Mouse (Mus musculus) heart, embryonic 14.5 days (tissue): ENCODE measurements around the gene Gfpt1. TPM values are rescaled to one million over a fixed set of nuclear protein-coding genes. Genes with fewer than 3 reads are reported as not detected.

Experiments used
- ATAC-seq: fragments of 200-750 bp; cut with Nextera tagmentation; 2 replicates; pipeline ENCODE4 v1.8.0; 2017; ENCODE audit warnings: low read depth, moderate TSS enrichment; ENCODE audit not compliant: insufficient number of reproducible peaks, insufficient read depth, low FRiP score
- H3K27ac ChIP-seq, 2 experiments: fragments of 200-500 bp in 1 of 2; fragments of 300-500 bp in 1 of 2; sonication (generic) in 1 of 2; replicated peaks in 1 of 2; 2 replicates each; pipeline ENCODE4 v1.5.1; 2012 to 2014; ENCODE audit warnings: low read depth in 2 of 2, low read length in 2 of 2, control low read depth in 1 of 2, mild to moderate bottlenecking in 1 of 2, mixed read lengths in 1 of 2; ENCODE audit not compliant: control insufficient read depth in 1 of 2, insufficient read depth in 1 of 2
- H3K27me3 ChIP-seq: fragments of 300-500 bp; sonication (generic); 2 replicates; pipeline ENCODE4 v1.6.1; 2014; ENCODE audit warnings: mild to moderate bottlenecking, low read length, control low read depth; ENCODE audit not compliant: control insufficient read depth, insufficient read depth
- H3K36me3 ChIP-seq: fragments of 300-500 bp; sonication (generic); 2 replicates; pipeline ENCODE4 v1.6.1; 2014; ENCODE audit warnings: mild to moderate bottlenecking, control low read depth, low read length, mixed read lengths; ENCODE audit not compliant: control insufficient read depth, insufficient read depth
- H3K4me1 ChIP-seq, 2 experiments: fragments of 200-500 bp in 1 of 2; fragments of 300-500 bp in 1 of 2; sonication (generic) in 1 of 2; 2 replicates each; pipeline ENCODE4 v1.6.1; 2012 to 2014; ENCODE audit warnings: low read length in 2 of 2, control low read depth in 1 of 2, mixed read lengths in 1 of 2; ENCODE audit not compliant: control insufficient read depth in 2 of 2, insufficient read depth in 2 of 2
- H3K4me2 ChIP-seq: fragments of 300-500 bp; sonication (generic); 2 replicates; pipeline ENCODE4 v1.6.1; 2014; ENCODE audit warnings: mild to moderate bottlenecking, low read length
- H3K4me3 ChIP-seq, 2 experiments: fragments of 200-500 bp in 1 of 2; fragments of 300-500 bp in 1 of 2; sonication (generic) in 1 of 2; 2 replicates each; pipeline ENCODE4 v1.5.1; 2012 to 2014; ENCODE audit warnings: low read length in 2 of 2, mild to moderate bottlenecking in 2 of 2, control low read depth in 1 of 2, low read depth in 1 of 2, moderate library complexity in 1 of 2; ENCODE audit not compliant: control insufficient read depth in 1 of 2, insufficient read depth in 1 of 2
- H3K9ac ChIP-seq: fragments of 300-500 bp; sonication (generic); 2 replicates; pipeline ENCODE4 v1.6.1; 2014; ENCODE audit warnings: mild to moderate bottlenecking, low read length
- H3K9me3 ChIP-seq: fragments of 300-500 bp; sonication (generic); 2 replicates; pipeline ENCODE4 v1.6.1; 2016; ENCODE audit warnings: low read length, control low read depth; ENCODE audit not compliant: control insufficient read depth
- WGBS: fragments of 180-500 bp; shearing (Covaris S2); extraction: QIAGEN DNeasy Blood & Tissue Kit; methylation state at CpG from one replicate; pipeline ENCODE4 v1.1.7; 2014; 5-methylcytosine and 5-hydroxymethylcytosine counted together
- polyA plus RNA-seq: library from polyadenylated mRNA; unstranded; fragments of >200 nt; fragmentation: Nextera tagmentation; extraction: Ambion mirVana; gene quantifications from 2 replicates; pipeline ENCODE4 v1.2.1, GENCODE M21; 2014

The Gfpt1 gene
- polyA plus RNA-seq, 1 experiment from 2014 or later, result 12.3 TPM

DNA sequence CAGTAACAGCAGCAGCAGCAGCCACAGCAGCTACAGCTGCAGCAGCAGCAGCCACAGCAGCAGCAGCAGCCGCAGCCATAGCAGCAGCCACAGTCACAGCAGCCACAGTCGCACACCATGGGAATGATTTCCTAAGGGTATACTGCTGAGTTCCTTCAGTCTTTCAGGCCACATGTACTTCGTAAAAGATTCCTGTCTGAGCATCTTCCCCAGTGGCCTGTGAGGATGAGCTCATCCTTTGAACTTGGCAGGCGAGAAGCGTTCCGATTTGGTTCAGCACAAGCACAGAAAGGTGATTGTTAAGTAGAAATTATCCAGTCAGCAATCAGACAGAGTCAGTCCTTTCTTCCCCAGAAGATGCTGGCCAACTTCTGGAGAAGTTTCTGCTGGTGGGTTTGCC, 69.5 kb downstream of the Gfpt1 start:
- no peak for ATAC-seq
- Histone ChIP-seq H3K36me3 (no peaks in the 10 kb centered on the region), H3K9ac (no peak overlapping the region), H3K27me3 (no peaks in the 10 kb centered on the region), H3K4me3 (no peak overlapping the region), H3K4me1 (no peaks in the 10 kb centered on the region; a peak in 1 of 4 replicates), H3K27ac (peak overlapping the region; percentile 20 to 24; a peak in 1 of 4 replicates), H3K4me2 (no peak overlapping the region), H3K9me3 (no peaks in the 10 kb centered on the region)
- 73% methylated on average over 6 of the region's 6 CpGs for WGBS

DNA sequence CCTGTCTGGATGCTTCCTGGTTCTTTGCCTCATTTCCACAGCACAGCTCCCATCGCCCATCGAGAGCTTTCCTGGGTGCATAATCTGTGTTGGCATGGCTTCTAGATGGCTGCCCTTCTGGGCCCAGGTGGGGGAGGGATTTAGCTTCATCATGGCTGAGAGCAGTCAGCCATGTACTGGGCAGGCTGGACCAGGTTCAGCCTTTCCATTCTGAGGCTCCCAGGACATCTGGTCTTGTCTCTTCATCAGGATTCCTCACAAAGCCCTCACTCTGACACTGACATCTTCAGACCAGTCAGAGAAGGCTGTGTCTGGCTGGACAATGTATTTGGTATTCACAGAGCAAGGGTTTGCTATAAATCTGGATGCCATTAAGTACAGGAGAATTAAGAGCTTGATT, 73.3 kb downstream of the Gfpt1 start:
- Histone ChIP-seq H3K36me3 (no peaks in the 10 kb centered on the region), H3K9ac (no peak overlapping the region), H3K4me3 (no peak overlapping the region), H3K4me2 (no peak overlapping the region), H3K27me3 (no peaks in the 10 kb centered on the region), H3K9me3 (peaks cover 2% of the 10 kb centered on the region; the same call in 1 of the 2 replicates), H3K27ac (no peak overlapping the region), H3K4me1 (peaks cover 0 to 5% of the 10 kb centered on the region in 2 experiments; a peak in 1 of 4 replicates)
- 89% methylated on average over 2 of the region's 2 CpGs for WGBS
- no peak for ATAC-seq

DNA sequence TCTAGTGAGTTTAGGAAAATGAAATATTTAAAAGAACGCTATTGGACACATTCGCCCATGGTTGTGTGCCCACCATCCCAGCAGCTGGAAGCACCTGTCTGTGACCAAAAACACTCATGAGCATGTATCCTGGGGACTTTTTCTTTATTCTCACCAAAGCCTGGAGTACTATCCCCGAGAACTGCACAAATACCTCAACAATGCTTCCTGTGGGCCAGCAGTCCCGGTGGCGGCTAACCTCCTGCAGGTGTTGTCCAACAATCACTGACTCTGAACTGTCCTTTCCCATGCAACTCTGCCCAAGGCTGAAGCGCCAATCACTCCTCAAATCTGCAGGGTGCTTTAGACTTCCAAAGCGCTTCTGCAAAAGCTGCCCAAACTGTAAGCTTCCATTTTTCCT, 74.0 kb downstream of the Gfpt1 start:
- H3K4me1 ChIP-seq, result peaks cover 0 to 5% of the 10 kb centered on the region in 2 experiments; a peak in 1 of 4 replicates
- H3K36me3 ChIP-seq, result no peaks in the 10 kb centered on the region
- ATAC-seq, result no peak
- H3K9me3 ChIP-seq, result peaks cover 2% of the 10 kb centered on the region; the same call in 1 of the 2 replicates
- no peak overlapping the region for H3K9ac ChIP-seq
- no peak overlapping the region for H3K27ac ChIP-seq
- WGBS, result 85% methylated on average over 7 of the region's 7 CpGs
- no peak overlapping the region for H3K4me2 ChIP-seq
- no peak overlapping the region for H3K4me3 ChIP-seq
- H3K27me3 ChIP-seq, result no peaks in the 10 kb centered on the region

DNA sequence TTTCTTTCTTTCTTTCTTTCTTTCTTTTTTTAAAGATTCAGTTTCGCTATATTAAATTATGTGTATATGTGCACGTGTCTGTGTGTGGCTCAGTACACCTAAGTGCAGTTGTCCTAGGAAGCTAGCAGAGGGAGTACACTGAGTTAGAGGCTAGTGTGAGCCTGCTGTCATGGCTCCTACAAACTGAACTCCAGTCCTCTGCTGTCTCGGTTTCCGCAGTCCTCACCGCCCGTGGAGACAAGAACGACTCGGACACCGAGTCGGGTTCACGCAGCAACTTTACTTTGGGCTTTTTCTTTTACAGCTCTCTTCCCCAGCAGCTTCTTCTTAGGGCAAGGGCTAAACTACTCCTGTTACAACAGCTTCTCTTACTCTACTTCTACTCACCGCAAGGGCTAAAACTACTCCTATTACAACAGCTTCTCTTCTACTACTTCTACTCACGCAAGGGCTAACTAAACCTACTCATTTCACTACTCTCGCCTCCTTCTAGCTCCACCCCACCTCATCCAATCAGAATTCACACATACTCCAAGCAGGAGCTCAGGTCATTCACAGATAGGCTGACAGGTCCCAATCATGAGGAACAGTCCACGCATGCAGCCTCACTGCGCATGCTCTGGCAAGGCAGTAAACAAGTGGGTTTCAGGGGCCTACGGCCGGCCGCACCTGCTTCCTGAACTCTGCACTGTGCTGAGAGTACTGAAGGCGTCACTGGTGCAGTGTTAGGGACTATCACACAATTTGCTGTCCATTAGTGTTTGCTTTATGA, 76.6 kb downstream of the Gfpt1 start:
- H3K9ac ChIP-seq, result no peak overlapping the region
- peaks cover 0 to 5% of the 10 kb centered on the region in 2 experiments; a peak in 1 of 4 replicates for H3K4me1 ChIP-seq
- WGBS, result 83% methylated on average over 20 of the region's 20 CpGs
- H3K4me3 ChIP-seq, result no peak overlapping the region
- H3K27me3 ChIP-seq, result no peaks in the 10 kb centered on the region
- peaks cover 2% of the 10 kb centered on the region; the same call in 1 of the 2 replicates for H3K9me3 ChIP-seq
- no peak overlapping the region for H3K27ac ChIP-seq
- no peaks in the 10 kb centered on the region for H3K36me3 ChIP-seq
- ATAC-seq, result no peak
- no peak overlapping the region for H3K4me2 ChIP-seq

DNA sequence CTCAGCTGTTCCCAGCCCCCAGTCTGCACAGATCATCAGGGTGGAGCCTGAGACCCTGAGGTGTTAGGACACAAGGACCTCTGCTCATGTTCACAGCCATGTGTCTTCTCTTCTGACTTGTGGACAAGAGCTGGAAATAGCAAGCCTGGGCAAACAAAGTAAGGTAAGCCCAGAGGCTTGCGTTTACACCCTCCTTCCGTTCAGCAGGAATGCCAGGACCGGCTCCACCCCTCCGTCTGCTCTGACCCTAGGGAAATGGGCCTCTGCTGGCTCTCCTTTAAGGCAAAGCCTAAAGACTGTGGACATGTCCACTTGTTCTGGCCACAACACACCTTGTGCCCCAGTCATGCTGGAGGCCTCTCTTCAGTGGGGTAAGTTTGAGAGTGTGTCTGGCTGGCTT, 77.3 kb downstream of the Gfpt1 start:
- no peak overlapping the region for H3K9ac ChIP-seq
- no peak overlapping the region for H3K4me3 ChIP-seq
- 45% methylated on average over 4 of the region's 4 CpGs for WGBS
- no peak overlapping the region for H3K27ac ChIP-seq
- peaks cover 2% of the 10 kb centered on the region; the same call in 1 of the 2 replicates for H3K9me3 ChIP-seq
- no peaks in the 10 kb centered on the region for H3K36me3 ChIP-seq
- H3K4me2 ChIP-seq, result no peak overlapping the region
- no peak for ATAC-seq
- no peaks in the 10 kb centered on the region for H3K27me3 ChIP-seq
- peaks cover 0 to 5% of the 10 kb centered on the region in 2 experiments; a peak in 1 of 4 replicates for H3K4me1 ChIP-seq

GRCm38 (mm10) chr6:87120661-87121060, 78.0 kb downstream of the Gfpt1 start:
- no peak overlapping the region for H3K4me3 ChIP-seq
- H3K4me1 ChIP-seq, result peaks cover 0 to 5% of the 10 kb centered on the region in 2 experiments; a peak in 1 of 4 replicates
- no peaks in the 10 kb centered on the region for H3K36me3 ChIP-seq
- ATAC-seq, result no peak
- H3K9ac ChIP-seq, result no peak overlapping the region
- H3K4me2 ChIP-seq, result no peak overlapping the region
- H3K9me3 ChIP-seq, result peaks cover 2% of the 10 kb centered on the region; the same call in 1 of the 2 replicates
- no peak overlapping the region for H3K27ac ChIP-seq
- WGBS, result 84% methylated on average over 6 of the region's 6 CpGs
- no peaks in the 10 kb centered on the region for H3K27me3 ChIP-seq

DNA sequence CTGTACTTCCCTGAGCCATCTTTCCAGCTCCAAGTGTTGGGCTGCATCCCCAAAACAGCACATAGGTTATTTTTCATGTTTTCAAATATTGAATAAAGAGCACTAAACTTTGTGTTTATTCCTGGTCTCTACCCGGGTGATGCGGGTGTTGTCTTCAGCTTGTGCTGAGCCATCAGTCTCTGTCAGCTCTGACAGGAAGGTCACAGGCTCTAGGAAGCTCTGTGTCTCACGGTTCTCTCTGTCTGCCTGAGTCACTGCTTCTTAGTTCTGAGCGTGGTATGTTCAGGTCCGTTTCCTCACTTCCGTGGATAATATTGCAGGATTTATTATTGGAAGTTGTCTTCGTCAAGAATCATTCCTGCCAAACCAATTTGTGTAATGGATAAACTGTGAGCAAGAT, 79.3 kb downstream of the Gfpt1 start:
- Histone ChIP-seq H3K4me2 (no peak overlapping the region), H3K4me1 (peaks cover under 1 to 5% of the 10 kb centered on the region in 2 experiments; a peak in 3 of 4 replicates), H3K9ac (no peak overlapping the region), H3K4me3 (no peak overlapping the region), H3K27ac (no peak overlapping the region), H3K9me3 (peaks cover 2% of the 10 kb centered on the region; the same call in 1 of the 2 replicates), H3K36me3 (no peaks in the 10 kb centered on the region), H3K27me3 (no peaks in the 10 kb centered on the region)
- ATAC-seq, result no peak
- WGBS, result 68% methylated on average over 7 of the region's 7 CpGs
